Mouse (Mus musculus) testis, adult 2 months (tissue): Measurements from ENCODE around the gene Pacs2.

Experiments used
- CTCF ChIP-seq: fragments of 200-500 bp; IDR thresholded peaks from 2 replicates; pipeline ENCODE4 v1.5.1; 2012; ENCODE audit warnings: low read depth, mild to moderate bottlenecking, inconsistent platforms, low read length, moderate library complexity; ENCODE audit not compliant: control insufficient read depth, insufficient read depth, insufficient replicate concordance
- POLR2A ChIP-seq: fragments of 200-500 bp; IDR thresholded peaks from 2 replicates; pipeline ENCODE4 v1.6.1; 2012; ENCODE audit warnings: low read depth, mild to moderate bottlenecking, inconsistent platforms, low read length, moderate library complexity; ENCODE audit not compliant: control insufficient read depth

GRCm38 (mm10) chr12:113032296-113033250 lies 18.3 kb downstream of the Pacs2 start:
- no peak for TF ChIP-seq POLR2A
- no peak for TF ChIP-seq CTCF
